Mouse (Mus musculus): ENCODE data around the gene Tmem201. TPM values are rescaled to one million over a fixed set of nuclear protein-coding genes. Genes with fewer than 3 reads are reported as not detected.

Gene Tmem201
- polyA plus RNA-seq, 1 experiment, result 27.7 TPM

- Histone ChIP-seq H3K27me3 (ENCODE audit: control insufficient read depth, insufficient read depth, insufficient read length) (no peaks in the 10 kb centered on the region), H3K79me2 (ENCODE audit: control insufficient read depth, insufficient read depth) (no peaks in the 10 kb centered on the region), H3ac (ENCODE audit: control insufficient read depth, insufficient read length, low read depth) (no peak overlapping the region), H3K79me3 (ENCODE audit: low read depth) (no peaks in the 10 kb centered on the region), H3K36me3 (ENCODE audit: control insufficient read depth, insufficient read depth) (no peaks in the 10 kb centered on the region), H3K4me3 (ENCODE audit: insufficient read depth, poor library complexity, severe bottlenecking) (no peak overlapping the region)
- no peak for TF ChIP-seq MAX (IDR thresholded peaks at IDR 0.05)
- no peak for TF ChIP-seq MYOG (IDR thresholded peaks at IDR 0.05; ENCODE audit: control insufficient read depth, extremely low read depth, insufficient read length)
- TF ChIP-seq USF1 (IDR thresholded peaks at IDR 0.05; ENCODE audit: low read depth), result no peak
- no peak for TF ChIP-seq CTCF (IDR thresholded peaks at IDR 0.05; ENCODE audit: control insufficient read depth, insufficient read depth, insufficient read length)
- TF ChIP-seq MYOD1 (IDR thresholded peaks at IDR 0.05; ENCODE audit: control insufficient read depth, insufficient read length, low read depth), result no peak
- TF ChIP-seq FOSL1 (IDR thresholded peaks at IDR 0.05; ENCODE audit: insufficient read depth, low read length, poor library complexity, severe bottlenecking), result no peak
- TF ChIP-seq CEBPB (IDR thresholded peaks at IDR 0.05; ENCODE audit: low read depth), result no peak
Measured at GRCm38 (mm10) chr4:149779966-149780365, 42.1 kb upstream of the Tmem201 start.

DNA sequence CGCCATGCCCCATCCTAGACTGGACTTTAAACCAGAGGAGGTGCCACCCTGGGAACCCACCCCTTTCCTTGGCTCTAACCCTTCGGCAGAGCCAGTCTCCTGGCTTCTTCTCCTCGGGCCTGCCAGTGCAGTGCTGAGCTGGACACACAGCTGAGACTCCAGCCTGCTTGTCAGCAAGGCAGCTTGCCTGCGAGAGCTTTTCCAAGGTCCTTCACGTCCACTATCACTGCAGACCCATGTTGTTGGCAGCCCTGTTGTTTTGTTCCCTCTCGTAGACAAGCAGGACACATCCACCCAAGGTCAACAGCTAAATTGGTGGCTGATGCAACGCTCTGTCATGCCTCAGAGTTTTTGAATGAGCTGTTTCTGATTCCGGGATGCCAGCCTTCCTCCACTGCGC lies 39.3 kb upstream of the Tmem201 start:
- H3K79me2 ChIP-seq (ENCODE audit: control insufficient read depth, insufficient read depth), result peaks cover 18% of the 10 kb centered on the region
- no peak for TF ChIP-seq CEBPB (IDR thresholded peaks at IDR 0.05; ENCODE audit: low read depth)
- TF ChIP-seq MAX (IDR thresholded peaks at IDR 0.05), result no peak
- TF ChIP-seq FOSL1 (IDR thresholded peaks at IDR 0.05; ENCODE audit: insufficient read depth, low read length, poor library complexity, severe bottlenecking), result no peak
- TF ChIP-seq MYOG (IDR thresholded peaks at IDR 0.05; ENCODE audit: control insufficient read depth, extremely low read depth, insufficient read length), result no peak
- no peak for TF ChIP-seq CTCF (IDR thresholded peaks at IDR 0.05; ENCODE audit: control insufficient read depth, insufficient read depth, insufficient read length)
- TF ChIP-seq MYOD1 (IDR thresholded peaks at IDR 0.05; ENCODE audit: control insufficient read depth, insufficient read length, low read depth), result no peak
- TF ChIP-seq USF1 (IDR thresholded peaks at IDR 0.05; ENCODE audit: low read depth), result no peak
- H3K4me3 ChIP-seq (ENCODE audit: insufficient read depth, poor library complexity, severe bottlenecking), result no peak overlapping the region
- H3K36me3 ChIP-seq (ENCODE audit: control insufficient read depth, insufficient read depth), result no peaks in the 10 kb centered on the region
- H3ac ChIP-seq (ENCODE audit: control insufficient read depth, insufficient read length, low read depth), result peak overlapping the region; percentile 27
- no peaks in the 10 kb centered on the region for H3K27me3 ChIP-seq (ENCODE audit: control insufficient read depth, insufficient read depth, insufficient read length)
- peaks cover 3% of the 10 kb centered on the region for H3K79me3 ChIP-seq (ENCODE audit: low read depth)

DNA sequence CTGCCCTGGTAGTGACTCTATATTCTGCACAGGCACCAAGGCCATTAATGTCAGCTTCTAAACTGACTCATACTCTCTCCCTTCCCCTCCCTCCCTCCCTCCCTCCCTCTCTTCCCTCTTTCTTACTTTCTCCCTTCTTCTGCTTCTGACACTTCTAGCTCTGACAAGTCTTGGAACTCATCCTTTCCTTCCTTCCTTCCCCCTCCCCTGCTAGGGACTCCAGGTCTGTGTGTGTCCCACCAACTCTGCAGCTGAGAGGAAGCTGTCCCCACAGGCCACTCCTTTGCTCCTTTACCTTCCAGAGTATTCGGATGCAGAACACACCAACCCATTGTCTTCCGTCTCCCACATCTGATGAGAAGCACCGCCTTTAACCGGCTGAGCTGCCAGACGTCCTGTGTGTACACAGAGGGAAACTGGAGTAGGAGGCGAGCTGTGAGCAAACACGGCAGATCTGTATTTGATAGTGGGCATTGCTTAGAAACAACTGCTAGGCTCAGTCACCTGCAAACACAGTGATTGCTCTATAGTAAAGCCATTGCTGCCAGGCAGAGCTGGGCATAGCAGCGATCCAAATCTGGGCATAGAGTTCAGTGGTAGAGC lies 38.0 kb upstream of the Tmem201 start:
- Histone ChIP-seq H3K79me3 (ENCODE audit: low read depth) (peaks cover 6% of the 10 kb centered on the region), H3K4me3 (ENCODE audit: insufficient read depth, poor library complexity, severe bottlenecking) (no peak overlapping the region), H3K79me2 (ENCODE audit: control insufficient read depth, insufficient read depth) (peaks cover 30% of the 10 kb centered on the region), H3K36me3 (ENCODE audit: control insufficient read depth, insufficient read depth) (peaks cover 3% of the 10 kb centered on the region), H3K27me3 (ENCODE audit: control insufficient read depth, insufficient read depth, insufficient read length) (no peaks in the 10 kb centered on the region), H3ac (ENCODE audit: control insufficient read depth, insufficient read length, low read depth) (no peak overlapping the region)
- no peak for TF ChIP-seq CTCF (IDR thresholded peaks at IDR 0.05; ENCODE audit: control insufficient read depth, insufficient read depth, insufficient read length)
- no peak for TF ChIP-seq MAX (IDR thresholded peaks at IDR 0.05)
- TF ChIP-seq USF1 (IDR thresholded peaks at IDR 0.05; ENCODE audit: low read depth), result no peak
- TF ChIP-seq MYOG (IDR thresholded peaks at IDR 0.05; ENCODE audit: control insufficient read depth, extremely low read depth, insufficient read length), result no peak
- no peak for TF ChIP-seq FOSL1 (IDR thresholded peaks at IDR 0.05; ENCODE audit: insufficient read depth, low read length, poor library complexity, severe bottlenecking)
- TF ChIP-seq MYOD1 (IDR thresholded peaks at IDR 0.05; ENCODE audit: control insufficient read depth, insufficient read length, low read depth), result no peak
- no peak for TF ChIP-seq CEBPB (IDR thresholded peaks at IDR 0.05; ENCODE audit: low read depth)

GRCm38 (mm10) chr4:149775330-149775729 lies 37.5 kb upstream of the Tmem201 start:
- no peak overlapping the region for H3ac ChIP-seq (ENCODE audit: control insufficient read depth, insufficient read length, low read depth)
- no peaks in the 10 kb centered on the region for H3K27me3 ChIP-seq (ENCODE audit: control insufficient read depth, insufficient read depth, insufficient read length)
- H3K79me2 ChIP-seq (ENCODE audit: control insufficient read depth, insufficient read depth), result peaks cover 35% of the 10 kb centered on the region
- H3K79me3 ChIP-seq (ENCODE audit: low read depth), result peaks cover 12% of the 10 kb centered on the region
- no peak overlapping the region for H3K4me3 ChIP-seq (ENCODE audit: insufficient read depth, poor library complexity, severe bottlenecking)
- TF ChIP-seq USF1 (IDR thresholded peaks at IDR 0.05; ENCODE audit: low read depth) (peak; percentile 35), MYOD1 (IDR thresholded peaks at IDR 0.05; ENCODE audit: control insufficient read depth, insufficient read length, low read depth) (no peak)
- peaks cover 3% of the 10 kb centered on the region for H3K36me3 ChIP-seq (ENCODE audit: control insufficient read depth, insufficient read depth)

GRCm38 (mm10) chr4:149774094-149774470 lies 36.2 kb upstream of the Tmem201 start, which contains the start of gene Slc25a33:
Gene Slc25a33 (minus strand): TSS chr4:149774277.
- TF ChIP-seq CTCF (IDR thresholded peaks at IDR 0.05; ENCODE audit: control insufficient read depth, insufficient read depth, insufficient read length) (no peak), MYOG (IDR thresholded peaks at IDR 0.05; ENCODE audit: control insufficient read depth, extremely low read depth, insufficient read length) (no peak), MAX (IDR thresholded peaks at IDR 0.05) (peak; percentile 95), MYOD1 (IDR thresholded peaks at IDR 0.05; ENCODE audit: control insufficient read depth, insufficient read length, low read depth) (no peak), USF1 (IDR thresholded peaks at IDR 0.05; ENCODE audit: low read depth) (peak; percentile 86), CEBPB (IDR thresholded peaks at IDR 0.05; ENCODE audit: low read depth) (no peak), FOSL1 (IDR thresholded peaks at IDR 0.05; ENCODE audit: insufficient read depth, low read length, poor library complexity, severe bottlenecking) (no peak)
- peaks cover 3% of the 10 kb centered on the region for H3K36me3 ChIP-seq (ENCODE audit: control insufficient read depth, insufficient read depth)
- peak within 1 kb of the TSS; percentile 91 for H3ac ChIP-seq (ENCODE audit: control insufficient read depth, insufficient read length, low read depth)
- peaks cover 44% of the 10 kb centered on the region for H3K79me2 ChIP-seq (ENCODE audit: control insufficient read depth, insufficient read depth)
- H3K27me3 ChIP-seq (ENCODE audit: control insufficient read depth, insufficient read depth, insufficient read length), result no peaks in the 10 kb centered on the region
- peak within 1 kb of the TSS; percentile 64 for H3K4me3 ChIP-seq (ENCODE audit: insufficient read depth, poor library complexity, severe bottlenecking)
- peaks cover 13% of the 10 kb centered on the region for H3K79me3 ChIP-seq (ENCODE audit: low read depth)
